Mouse (Mus musculus): ENCODE results near the gene P3h2. TPM values are rescaled to one million over a fixed set of nuclear protein-coding genes. Genes with fewer than 3 reads are reported as not detected.

The P3h2 gene
- polyA plus RNA-seq, 2 experiments, result 8.4 to 14.6 TPM

DNA sequence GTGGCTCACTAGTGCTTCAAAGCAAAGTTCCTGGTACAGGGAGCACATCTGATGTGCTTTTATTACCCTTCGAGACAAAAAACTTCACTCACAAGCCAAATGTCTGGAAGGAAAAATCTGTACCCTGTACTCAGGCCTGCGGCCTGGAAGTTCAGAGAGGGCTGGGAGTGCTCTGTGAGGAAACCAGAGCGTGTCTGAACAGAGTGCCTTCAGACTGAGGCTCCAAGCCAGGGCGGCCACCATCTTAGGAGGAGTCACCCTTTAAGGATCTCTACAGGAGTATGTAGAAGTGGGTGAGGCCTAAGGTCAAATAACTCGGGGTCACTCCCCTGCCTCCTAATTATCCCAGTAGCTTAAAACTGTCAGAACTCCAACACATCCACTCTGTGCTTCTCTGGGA, 152.2 kb downstream of the P3h2 start:
- Histone ChIP-seq H3K9ac (ENCODE audit: low read depth, low read length, severe bottlenecking) (no peak overlapping the region), H3K36me3 (ENCODE audit: control insufficient read depth, insufficient read depth, low read length) (no peaks in the 10 kb centered on the region), H3K27ac (replicated peaks; ENCODE audit: low read depth, low read length) (no peak overlapping the region), H3K4me2 (replicated peaks; ENCODE audit: low read depth, low read length, severe bottlenecking) (no peak overlapping the region), H3K4me1 (ENCODE audit: control insufficient read depth, insufficient read depth, low read length) (0 out of 2 replicates have a peak, but pooled peaks cover 10% of the 10 kb centered on the region), H3K27me3 (ENCODE audit: control insufficient read depth, insufficient read depth, low read length) (no peaks in the 10 kb centered on the region), H3K9me3 (ENCODE audit: control insufficient read depth, low read length) (no peaks in the 10 kb centered on the region), H3K4me3 (replicated peaks; ENCODE audit: low read length) (no peak overlapping the region)
- DNase-seq (ENCODE audit: low spot score) (no peak), ATAC-seq (ENCODE audit: low FRiP score, low read depth) (no peak)
- WGBS, result 54% methylated on average over 5 of the region's 5 CpGs
- TF ChIP-seq POLR2A (IDR thresholded peaks at IDR 0.05; ENCODE audit: borderline replicate concordance, extremely low read depth, insufficient read depth, insufficient read length), result no peak

DNA sequence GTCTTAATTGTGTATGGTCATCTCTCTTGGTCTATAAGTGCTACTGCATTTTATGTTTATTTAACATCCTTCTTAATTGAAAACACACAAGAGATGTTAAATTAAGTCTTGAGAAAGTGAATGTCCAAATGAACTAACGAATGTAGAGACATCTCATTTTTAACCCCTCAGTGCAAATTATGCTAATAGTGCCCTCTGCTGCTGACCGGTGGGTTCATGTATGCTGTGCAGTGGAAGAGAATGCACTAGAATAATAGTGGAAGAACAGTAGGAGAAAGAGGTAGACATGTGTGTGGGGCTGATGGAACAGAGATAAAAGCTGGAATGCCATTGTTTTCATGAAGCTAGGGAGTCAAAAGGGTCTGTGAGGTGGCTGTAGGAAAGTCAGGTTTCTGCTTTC, 153.6 kb downstream of the P3h2 start:
- ATAC-seq (ENCODE audit: low FRiP score, low read depth) (no peak), DNase-seq (ENCODE audit: low spot score) (no peak)
- 59% methylated on average over 2 of the region's 2 CpGs for WGBS
- Histone ChIP-seq H3K9ac (ENCODE audit: low read depth, low read length, severe bottlenecking) (no peak overlapping the region), H3K4me1 (ENCODE audit: control insufficient read depth, insufficient read depth, low read length) (0 out of 2 replicates have a peak, but pooled peaks cover 10% of the 10 kb centered on the region), H3K27ac (replicated peaks; ENCODE audit: low read depth, low read length) (no peak overlapping the region), H3K36me3 (ENCODE audit: control insufficient read depth, insufficient read depth, low read length) (no peaks in the 10 kb centered on the region), H3K27me3 (ENCODE audit: control insufficient read depth, insufficient read depth, low read length) (no peaks in the 10 kb centered on the region), H3K4me2 (replicated peaks; ENCODE audit: low read depth, low read length, severe bottlenecking) (no peak overlapping the region), H3K9me3 (ENCODE audit: control insufficient read depth, low read length) (no peaks in the 10 kb centered on the region), H3K4me3 (replicated peaks; ENCODE audit: low read length) (no peak overlapping the region)
- no peak for TF ChIP-seq POLR2A (IDR thresholded peaks at IDR 0.05; ENCODE audit: borderline replicate concordance, extremely low read depth, insufficient read depth, insufficient read length)

DNA sequence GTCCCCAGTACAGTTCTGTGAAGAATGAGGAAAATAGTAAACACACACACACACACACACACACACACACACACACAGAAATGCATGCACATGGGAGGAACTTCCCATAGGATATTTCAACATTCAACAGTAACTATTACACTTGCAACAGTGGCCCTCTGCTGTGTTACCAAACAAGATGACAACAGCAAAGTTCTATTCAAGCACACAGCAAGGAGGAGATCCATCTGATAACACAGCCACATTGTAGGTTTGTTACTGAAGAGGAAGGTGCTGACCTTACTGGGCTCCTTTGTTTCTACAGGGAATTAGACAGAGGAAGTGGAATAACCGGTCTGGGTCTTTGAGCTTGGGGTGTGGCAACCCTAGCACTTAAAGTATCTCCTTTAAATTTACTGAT, 157.5 kb downstream of the P3h2 start:
- Histone ChIP-seq H3K9me3 (ENCODE audit: control insufficient read depth, low read length) (no peaks in the 10 kb centered on the region), H3K4me3 (replicated peaks; ENCODE audit: low read length) (no peak overlapping the region), H3K9ac (ENCODE audit: low read depth, low read length, severe bottlenecking) (no peak overlapping the region), H3K4me2 (replicated peaks; ENCODE audit: low read depth, low read length, severe bottlenecking) (no peak overlapping the region), H3K27ac (replicated peaks; ENCODE audit: low read depth, low read length) (no peak overlapping the region), H3K36me3 (ENCODE audit: control insufficient read depth, insufficient read depth, low read length) (no peaks in the 10 kb centered on the region), H3K27me3 (ENCODE audit: control insufficient read depth, insufficient read depth, low read length) (no peaks in the 10 kb centered on the region), H3K4me1 (ENCODE audit: control insufficient read depth, insufficient read depth, low read length) (no peaks in the 10 kb centered on the region)
- WGBS, result 68% methylated on average over 1 of the region's 1 CpGs
- TF ChIP-seq POLR2A (IDR thresholded peaks at IDR 0.05; ENCODE audit: borderline replicate concordance, extremely low read depth, insufficient read depth, insufficient read length), result no peak
- DNase-seq (ENCODE audit: low spot score) (no peak), ATAC-seq (ENCODE audit: low FRiP score, low read depth) (no peak)

DNA sequence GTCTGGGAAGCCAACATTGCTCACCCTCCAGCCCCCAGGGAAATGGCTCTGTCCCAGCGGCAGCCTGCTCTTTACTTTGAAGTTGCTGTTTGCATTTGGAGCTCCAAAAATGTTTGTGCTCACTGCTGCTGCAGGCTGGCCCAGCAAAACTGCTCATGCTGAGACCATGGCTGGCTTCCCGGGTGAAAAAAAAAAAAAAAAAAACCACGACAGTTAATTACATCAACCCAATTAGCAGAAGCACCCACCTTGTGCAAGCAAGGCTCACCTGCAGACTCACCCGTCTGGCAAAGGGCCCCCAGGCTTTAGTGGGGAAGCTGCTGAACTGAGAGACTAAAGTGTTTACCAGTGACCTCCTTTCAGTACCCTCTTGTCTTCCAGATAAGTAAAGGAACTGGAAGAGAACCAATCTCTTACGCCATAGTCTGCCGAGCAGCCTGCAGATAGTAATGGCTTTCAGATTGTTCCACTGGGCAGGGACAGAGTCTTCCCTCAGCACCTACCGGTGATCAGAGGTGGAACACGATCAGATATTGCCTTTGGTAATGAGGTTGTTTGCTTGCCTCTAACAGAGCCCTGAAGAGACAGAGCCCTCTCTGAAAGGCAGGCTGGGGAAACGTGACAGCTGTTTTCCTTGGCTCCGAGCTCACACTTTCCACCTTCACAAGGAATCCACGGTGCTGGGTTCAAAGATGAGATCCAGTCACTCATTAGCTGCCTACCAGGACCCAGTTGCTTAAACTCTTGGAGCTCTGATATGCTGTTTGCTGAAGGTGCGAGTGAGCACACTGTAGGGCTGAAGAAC, 160.2 kb downstream of the P3h2 start:
- Histone ChIP-seq H3K9ac (ENCODE audit: low read depth, low read length, severe bottlenecking) (no peak overlapping the region), H3K4me1 (ENCODE audit: control insufficient read depth, insufficient read depth, low read length) (no peaks in the 10 kb centered on the region), H3K36me3 (ENCODE audit: control insufficient read depth, insufficient read depth, low read length) (no peaks in the 10 kb centered on the region), H3K27ac (replicated peaks; ENCODE audit: low read depth, low read length) (no peak overlapping the region), H3K4me3 (replicated peaks; ENCODE audit: low read length) (no peak overlapping the region), H3K27me3 (ENCODE audit: control insufficient read depth, insufficient read depth, low read length) (no peaks in the 10 kb centered on the region), H3K9me3 (ENCODE audit: control insufficient read depth, low read length) (no peaks in the 10 kb centered on the region), H3K4me2 (replicated peaks; ENCODE audit: low read depth, low read length, severe bottlenecking) (no peak overlapping the region)
- no peak for TF ChIP-seq POLR2A (IDR thresholded peaks at IDR 0.05; ENCODE audit: borderline replicate concordance, extremely low read depth, insufficient read depth, insufficient read length)
- ATAC-seq (ENCODE audit: low FRiP score, low read depth) (no peak), DNase-seq (ENCODE audit: low spot score) (no peak)
- 34% methylated on average over 12 of the region's 12 CpGs for WGBS

DNA sequence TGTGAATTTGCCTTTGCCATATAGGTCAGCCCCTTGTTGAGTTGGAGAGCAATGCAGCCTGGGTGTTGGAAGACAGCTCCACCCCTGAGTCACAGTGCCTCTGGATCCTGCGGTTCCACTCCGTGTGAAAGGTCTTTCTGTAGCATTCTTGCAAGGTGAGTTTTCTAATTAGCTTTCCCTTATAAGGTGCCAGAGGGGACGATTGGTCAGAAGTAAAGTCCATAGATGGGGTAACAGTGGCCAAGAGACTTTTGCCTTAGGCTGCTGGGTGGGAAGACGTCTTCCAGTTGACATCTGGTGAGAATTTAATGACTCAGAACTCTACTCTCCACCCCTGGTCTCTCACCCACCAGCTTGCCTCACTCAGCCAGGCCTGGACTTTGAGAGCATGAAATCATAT, 163.3 kb downstream of the P3h2 start:
- H3K9me3 ChIP-seq (ENCODE audit: control insufficient read depth, low read length), result no peaks in the 10 kb centered on the region
- H3K9ac ChIP-seq (ENCODE audit: low read depth, low read length, severe bottlenecking), result no peak overlapping the region
- no peak overlapping the region for H3K27ac ChIP-seq (replicated peaks; ENCODE audit: low read depth, low read length)
- no peak for DNase-seq (ENCODE audit: low spot score)
- no peak for ATAC-seq (ENCODE audit: low FRiP score, low read depth)
- H3K4me2 ChIP-seq (replicated peaks; ENCODE audit: low read depth, low read length, severe bottlenecking), result no peak overlapping the region
- H3K36me3 ChIP-seq (ENCODE audit: control insufficient read depth, insufficient read depth, low read length), result no peaks in the 10 kb centered on the region
- H3K27me3 ChIP-seq (ENCODE audit: control insufficient read depth, insufficient read depth, low read length), result no peaks in the 10 kb centered on the region
- TF ChIP-seq POLR2A (IDR thresholded peaks at IDR 0.05; ENCODE audit: borderline replicate concordance, extremely low read depth, insufficient read depth, insufficient read length), result no peak
- WGBS, result 50% methylated on average over 4 of the region's 4 CpGs
- no peak overlapping the region for H3K4me3 ChIP-seq (replicated peaks; ENCODE audit: low read length)
- no peaks in the 10 kb centered on the region for H3K4me1 ChIP-seq (ENCODE audit: control insufficient read depth, insufficient read depth, low read length)

Measured in limb, embryonic 14.5 days (tissue).